Mouse (Mus musculus) spleen, adult 2 months (tissue): ENCODE results near the gene Pcdh8.

Source experiments
- CTCF ChIP-seq: fragments of 200-500 bp; IDR thresholded peaks from 2 replicates; pipeline ENCODE4 v1.5.1; 2011; ENCODE audit warnings: mild to moderate bottlenecking, inconsistent platforms; ENCODE audit not compliant: insufficient read depth, insufficient read length, insufficient replicate concordance; ENCODE audit errors: extremely low read depth
- POLR2A ChIP-seq: fragments of 200-500 bp; IDR thresholded peaks from 2 replicates; pipeline ENCODE4 v1.6.1; 2011; ENCODE audit warnings: low read depth, low read length, inconsistent platforms

DNA sequence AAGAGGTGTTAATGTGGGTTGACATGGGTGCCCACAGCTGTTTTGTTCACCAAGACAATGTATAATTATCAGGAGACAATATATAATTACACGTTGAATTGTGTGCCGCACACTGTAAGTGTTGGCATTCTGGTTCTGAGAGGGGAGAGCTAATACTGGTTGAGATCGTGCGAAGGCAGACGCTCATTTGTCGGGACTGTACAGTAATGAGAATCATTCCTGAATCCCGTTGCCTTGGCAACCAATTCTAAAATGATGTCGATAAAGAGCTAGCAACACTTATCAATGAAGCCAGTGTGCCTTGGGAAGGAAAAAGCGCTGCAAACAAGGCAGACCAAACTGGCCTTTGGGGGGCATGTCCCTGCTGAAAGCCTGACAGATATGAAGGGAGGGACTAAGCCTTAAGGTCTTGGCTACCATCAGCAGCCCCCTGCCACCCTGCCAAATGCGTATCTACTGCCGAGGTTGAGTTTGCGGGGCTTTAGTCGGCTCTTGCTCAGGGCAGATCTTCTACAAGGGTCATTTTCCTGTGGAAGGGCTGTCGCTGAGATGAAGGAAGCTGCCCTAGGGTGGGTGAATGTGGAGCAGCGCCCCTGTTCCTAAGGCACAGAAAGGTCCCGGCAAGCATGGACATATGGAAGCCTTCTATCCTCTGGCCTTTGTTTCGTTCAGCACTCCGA is 47.0 kb downstream of the Pcdh8 start:
- no peak for TF ChIP-seq POLR2A
- no peak for TF ChIP-seq CTCF
